Mouse (Mus musculus): Measurements from ENCODE around the gene Sptbn4.
A peak's percentile ranks its signal among the peaks of the same experiment; 100 is the strongest.

Sptbn4 gene

GRCm38 (mm10) chr7:27354144-27354543, 93.3 kb downstream of the Sptbn4 start:
- DNase-seq (ENCODE audit: low spot score), result no peak

GRCm38 (mm10) chr7:27345444-27345843, 102.0 kb downstream of the Sptbn4 start:
- DNase-seq (ENCODE audit: low spot score), result no peak

GRCm38 (mm10) chr7:27342595-27342994, 104.9 kb downstream of the Sptbn4 start:
- no peak for DNase-seq (ENCODE audit: low spot score)

GRCm38 (mm10) chr7:27339519-27339918, 108.0 kb downstream of the Sptbn4 start:
- DNase-seq (ENCODE audit: low spot score), result peak; percentile 67

- DNase-seq (ENCODE audit: low spot score), result no peak
Measured at GRCm38 (mm10) chr7:27339114-27339513, 108.4 kb downstream of the Sptbn4 start.

- DNase-seq (ENCODE audit: low spot score), result no peak
Measured at GRCm38 (mm10) chr7:27337175-27337853, 110.2 kb downstream of the Sptbn4 start, which contains the start of gene Ltbp4. Gene Ltbp4, minus strand, starts transcription at chr7:27337692.

- DNase-seq (ENCODE audit: low spot score), result peak; percentile 91
Measured at GRCm38 (mm10) chr7:27335928-27336823, 111.3 kb downstream of the Sptbn4 start.

- no peak for DNase-seq (ENCODE audit: low spot score)
Measured at GRCm38 (mm10) chr7:27335011-27335720, 112.3 kb downstream of the Sptbn4 start.

GRCm38 (mm10) chr7:27334405-27334911, 113.0 kb downstream of the Sptbn4 start:
- no peak for DNase-seq (ENCODE audit: low spot score)

- no peak for DNase-seq (ENCODE audit: low spot score)
Measured at GRCm38 (mm10) chr7:27333316-27333941, 114.1 kb downstream of the Sptbn4 start.

- peak; percentile 85 for DNase-seq (ENCODE audit: low spot score)
Measured at GRCm38 (mm10) chr7:27332353-27333199, 114.9 kb downstream of the Sptbn4 start.

GRCm38 (mm10) chr7:27331854-27332253, 115.6 kb downstream of the Sptbn4 start:
- no peak for DNase-seq (ENCODE audit: low spot score)

- no peak for DNase-seq (ENCODE audit: low spot score)
Measured at GRCm38 (mm10) chr7:27331541-27331851, 116.0 kb downstream of the Sptbn4 start.

- DNase-seq (ENCODE audit: low spot score), result peak; percentile 75
Measured at GRCm38 (mm10) chr7:27330709-27331540, 116.6 kb downstream of the Sptbn4 start.

- no peak for DNase-seq (ENCODE audit: low spot score)
Measured at GRCm38 (mm10) chr7:27329981-27330380, 117.5 kb downstream of the Sptbn4 start.

- DNase-seq (ENCODE audit: low spot score), result peak; percentile 86
Measured at GRCm38 (mm10) chr7:27329326-27329947, 118.0 kb downstream of the Sptbn4 start.

- no peak for DNase-seq (ENCODE audit: low spot score)
Measured at GRCm38 (mm10) chr7:27328648-27329047, 118.8 kb downstream of the Sptbn4 start.

- DNase-seq (ENCODE audit: low spot score), result no peak
Measured at GRCm38 (mm10) chr7:27328161-27328560, 119.3 kb downstream of the Sptbn4 start.

- DNase-seq (ENCODE audit: low spot score), result no peak
Measured at GRCm38 (mm10) chr7:27327500-27327899, 120.0 kb downstream of the Sptbn4 start.

Measured in layer of hippocampus, adult 11-12 months (tissue).